Mouse (Mus musculus) kidney, embryonic 15.5 days (tissue): ENCODE measurements around the gene Scamp5. TPM values are rescaled to one million over a fixed set of nuclear protein-coding genes. Genes with fewer than 3 reads are reported as not detected.
A peak's percentile ranks its signal among the peaks of the same experiment; 100 is the strongest.

Experiments used
- ATAC-seq: fragments of 200-750 bp; cut with Nextera tagmentation; replicated peaks from 2 replicates; pipeline ENCODE4 v1.8.0; 2017; ENCODE audit warnings: moderate TSS enrichment; ENCODE audit not compliant: low FRiP score
- H3K27ac ChIP-seq: fragments of 300-500 bp; sonication (generic); 2 replicates; pipeline ENCODE4 v1.5.1; 2015; ENCODE audit warnings: mild to moderate bottlenecking, inconsistent platforms
- H3K27me3 ChIP-seq: fragments of 300-500 bp; sonication (generic); 2 replicates; pipeline ENCODE4 v1.6.1; 2015; ENCODE audit warnings: inconsistent platforms
- H3K36me3 ChIP-seq: fragments of 300-500 bp; sonication (generic); 2 replicates; pipeline ENCODE4 v1.6.1; 2015; ENCODE audit warnings: inconsistent platforms
- H3K4me1 ChIP-seq: fragments of 300-500 bp; sonication (generic); 2 replicates; pipeline ENCODE4 v1.6.1; 2015; ENCODE audit warnings: inconsistent platforms
- H3K4me2 ChIP-seq: fragments of 300-500 bp; sonication (generic); 2 replicates; pipeline ENCODE4 v1.6.1; 2015; ENCODE audit warnings: moderate library complexity, mild to moderate bottlenecking, inconsistent platforms
- H3K4me3 ChIP-seq: fragments of 300-500 bp; sonication (generic); replicated peaks from 2 replicates; pipeline ENCODE4 v1.5.1; 2015; ENCODE audit warnings: mild to moderate bottlenecking, inconsistent platforms
- H3K9ac ChIP-seq: fragments of 300-500 bp; sonication (generic); 2 replicates; pipeline ENCODE4 v1.6.1; 2015; ENCODE audit warnings: mild to moderate bottlenecking, inconsistent platforms
- H3K9me3 ChIP-seq: fragments of 300-500 bp; sonication (generic); replicated peaks from 2 replicates; pipeline ENCODE4 v1.6.1; 2016; ENCODE audit warnings: inconsistent platforms
- WGBS: fragments of 180-500 bp; shearing (Covaris S2); methylation state at CpG from one replicate; pipeline ENCODE4 v1.1.7; 2015; ENCODE audit warnings: mixed read lengths; 5-methylcytosine and 5-hydroxymethylcytosine counted together
- polyA plus RNA-seq: library from polyadenylated mRNA; unstranded; fragments of >200 nt; fragmentation: Nextera tagmentation; extraction: Ambion mirVana; gene quantifications from 2 replicates; pipeline ENCODE4 v1.2.1, GENCODE M21; 2015

Scamp5 gene
- polyA plus RNA-seq, 1 experiment from 2014 or later = 15.9 TPM

GRCm38 (mm10) chr9:57497236-57497635 is 29.4 kb upstream of the Scamp5 start:
- Histone ChIP-seq H3K4me1 (peaks cover 13% of the 10 kb centered on the region), H3K27me3 (peaks cover 50% of the 10 kb centered on the region), H3K9me3 (no peaks in the 10 kb centered on the region), H3K9ac (no peak overlapping the region), H3K36me3 (no peaks in the 10 kb centered on the region), H3K4me2 (no peak overlapping the region), H3K27ac (no peak overlapping the region), H3K4me3 (no peak overlapping the region)
- no peak for ATAC-seq
- 59% methylated on average over 5 of the region's 5 CpGs for WGBS

- Histone ChIP-seq H3K27me3 (peaks cover 27% of the 10 kb centered on the region), H3K4me2 (no peak overlapping the region)
Measured at GRCm38 (mm10) chr9:57494970-57495369, 27.1 kb upstream of the Scamp5 start.

GRCm38 (mm10) chr9:57493532-57493931 is 25.7 kb upstream of the Scamp5 start:
- no peaks in the 10 kb centered on the region for H3K4me1 ChIP-seq
- no peak overlapping the region for H3K9ac ChIP-seq
- H3K4me2 ChIP-seq = no peak overlapping the region
- ATAC-seq = no peak
- no peaks in the 10 kb centered on the region; the same call in 1 of the 2 replicates for H3K9me3 ChIP-seq
- no peak overlapping the region for H3K4me3 ChIP-seq
- 92% methylated on average over 2 of the region's 2 CpGs for WGBS
- H3K27ac ChIP-seq = no peak overlapping the region
- H3K27me3 ChIP-seq = peaks cover 13% of the 10 kb centered on the region
- H3K36me3 ChIP-seq = no peaks in the 10 kb centered on the region

More at GRCm38 (mm10) chr9:57494970-57495369, 27.1 kb upstream of the Scamp5 start:
- no peaks in the 10 kb centered on the region; the same call in 1 of the 2 replicates for H3K9me3 ChIP-seq
- ATAC-seq = no peak
- H3K9ac ChIP-seq = no peak overlapping the region
- no peak overlapping the region for H3K27ac ChIP-seq
- no peaks in the 10 kb centered on the region for H3K36me3 ChIP-seq
- no peaks in the 10 kb centered on the region for H3K4me1 ChIP-seq
- no peak overlapping the region for H3K4me3 ChIP-seq

GRCm38 (mm10) chr9:57487807-57488206 is 19.9 kb upstream of the Scamp5 start:
- Histone ChIP-seq H3K4me2 (no peak overlapping the region), H3K9me3 (no peaks in the 10 kb centered on the region; the same call in 1 of the 2 replicates), H3K27ac (no peak overlapping the region), H3K4me1 (no peaks in the 10 kb centered on the region), H3K27me3 (peaks cover 23% of the 10 kb centered on the region), H3K36me3 (no peaks in the 10 kb centered on the region), H3K4me3 (no peak overlapping the region), H3K9ac (no peak overlapping the region)
- WGBS = 66% methylated on average over 7 of the region's 7 CpGs
- no peak for ATAC-seq

GRCm38 (mm10) chr9:57485774-57486173 is 17.9 kb upstream of the Scamp5 start:
- Histone ChIP-seq H3K4me1 (no peaks in the 10 kb centered on the region), H3K36me3 (no peaks in the 10 kb centered on the region), H3K4me2 (no peak overlapping the region), H3K27me3 (peaks cover 23% of the 10 kb centered on the region), H3K9ac (no peak overlapping the region), H3K4me3 (no peak overlapping the region), H3K27ac (no peak overlapping the region), H3K9me3 (no peaks in the 10 kb centered on the region; the same call in 1 of the 2 replicates)
- 13% methylated on average over 7 of the region's 7 CpGs for WGBS
- ATAC-seq = no peak; the same call in 1 of the 2 replicates

GRCm38 (mm10) chr9:57468914-57469313 is 1.1 kb upstream of the Scamp5 start:
- ATAC-seq = no peak
- no peak overlapping the region for H3K4me2 ChIP-seq
- H3K9me3 ChIP-seq = no peaks in the 10 kb centered on the region
- 82% methylated on average over 4 of the region's 4 CpGs for WGBS
- peaks cover 22% of the 10 kb centered on the region for H3K4me1 ChIP-seq
- no peak overlapping the region for H3K4me3 ChIP-seq
- no peaks in the 10 kb centered on the region for H3K36me3 ChIP-seq
- no peak overlapping the region for H3K27ac ChIP-seq
- no peaks in the 10 kb centered on the region for H3K27me3 ChIP-seq
- H3K9ac ChIP-seq = no peak overlapping the region

GRCm38 (mm10) chr9:57467271-57467771 is 539 bp downstream of the Scamp5 start:
- WGBS = 2% methylated on average over 18 of the region's 18 CpGs

GRCm38 (mm10) chr9:57466101-57466500 is 1.8 kb downstream of the Scamp5 start:
- Histone ChIP-seq H3K4me1 (peaks cover 22% of the 10 kb centered on the region), H3K27ac (no peak overlapping the region), H3K27me3 (no peaks in the 10 kb centered on the region), H3K4me2 (peak overlapping the region; percentile 97), H3K9me3 (no peaks in the 10 kb centered on the region), H3K9ac (no peak overlapping the region), H3K4me3 (no peak overlapping the region), H3K36me3 (no peaks in the 10 kb centered on the region)
- WGBS = 50% methylated on average over 3 of the region's 3 CpGs
- ATAC-seq = no peak

More at GRCm38 (mm10) chr9:57467271-57467771, 539 bp downstream of the Scamp5 start:
- ATAC-seq = peak; percentile 49
- Histone ChIP-seq H3K36me3 (no peaks in the 10 kb centered on the region), H3K9me3 (no peaks in the 10 kb centered on the region), H3K27me3 (no peaks in the 10 kb centered on the region), H3K27ac (no peak overlapping the region), H3K9ac (peak overlapping the region; percentile 79), H3K4me2 (peak overlapping the region; percentile 97), H3K4me3 (peak overlapping the region; percentile 78), H3K4me1 (peaks cover 22% of the 10 kb centered on the region)

- H3K9ac ChIP-seq = no peak overlapping the region
- H3K4me3 ChIP-seq = no peak overlapping the region
- H3K9me3 ChIP-seq = no peaks in the 10 kb centered on the region
- 0 out of 2 replicates have a peak overlapping the region, but pooled peaks have one; percentile 51 for H3K27ac ChIP-seq
- no peaks in the 10 kb centered on the region for H3K36me3 ChIP-seq
- H3K4me1 ChIP-seq = peaks cover 19% of the 10 kb centered on the region
- no peaks in the 10 kb centered on the region for H3K27me3 ChIP-seq
- WGBS = 72% methylated on average over 6 of the region's 6 CpGs
- ATAC-seq = no peak
- no peak overlapping the region for H3K4me2 ChIP-seq
Measured at GRCm38 (mm10) chr9:57462866-57463265, 5.0 kb downstream of the Scamp5 start.

GRCm38 (mm10) chr9:57459707-57460106 is 8.2 kb downstream of the Scamp5 start:
- 100% methylated on average over 2 of the region's 2 CpGs for WGBS
- ATAC-seq = no peak
- Histone ChIP-seq H3K9me3 (no peaks in the 10 kb centered on the region), H3K36me3 (no peaks in the 10 kb centered on the region), H3K27me3 (no peaks in the 10 kb centered on the region), H3K9ac (no peak overlapping the region), H3K4me3 (no peak overlapping the region), H3K4me1 (no peaks in the 10 kb centered on the region), H3K4me2 (no peak overlapping the region), H3K27ac (no peak overlapping the region)

- Histone ChIP-seq H3K4me1 (no peaks in the 10 kb centered on the region), H3K4me3 (no peak overlapping the region), H3K4me2 (no peak overlapping the region), H3K36me3 (peaks cover 5% of the 10 kb centered on the region), H3K27ac (no peak overlapping the region), H3K9me3 (no peaks in the 10 kb centered on the region), H3K27me3 (no peaks in the 10 kb centered on the region), H3K9ac (no peak overlapping the region)
- 86% methylated on average over 4 of the region's 4 CpGs for WGBS
- no peak for ATAC-seq
Measured at GRCm38 (mm10) chr9:57453516-57453915, 14.3 kb downstream of the Scamp5 start.

- H3K4me1 ChIP-seq = no peaks in the 10 kb centered on the region
- H3K9me3 ChIP-seq = no peaks in the 10 kb centered on the region
- no peak overlapping the region for H3K9ac ChIP-seq
- ATAC-seq = no peak
- no peak overlapping the region for H3K4me3 ChIP-seq
- H3K27me3 ChIP-seq = no peaks in the 10 kb centered on the region
- H3K27ac ChIP-seq = no peak overlapping the region
- H3K4me2 ChIP-seq = no peak overlapping the region
- WGBS = 75% methylated on average over 8 of the region's 8 CpGs
- H3K36me3 ChIP-seq = peaks cover 5% of the 10 kb centered on the region
Measured at GRCm38 (mm10) chr9:57452624-57453462, 15.0 kb downstream of the Scamp5 start.
